Mouse (Mus musculus) spleen, postnatal 14 days (tissue): ENCODE results near the gene Dcun1d1.

ENCODE experiments used
- DNase-seq, 2 experiments: peaks; one replicate each; pipeline ENCODE4 v3.0.0; 2021 to 2022; ENCODE audit warnings: low spot score in 2 of 2

The Dcun1d1 gene

GRCm38 (mm10) chr3:35937345-35937744 lies at the start of gene Dcun1d1:
TSS of gene Dcun1d1 (minus strand) at chr3:35937445.
- DNase-seq = no peak

DNA sequence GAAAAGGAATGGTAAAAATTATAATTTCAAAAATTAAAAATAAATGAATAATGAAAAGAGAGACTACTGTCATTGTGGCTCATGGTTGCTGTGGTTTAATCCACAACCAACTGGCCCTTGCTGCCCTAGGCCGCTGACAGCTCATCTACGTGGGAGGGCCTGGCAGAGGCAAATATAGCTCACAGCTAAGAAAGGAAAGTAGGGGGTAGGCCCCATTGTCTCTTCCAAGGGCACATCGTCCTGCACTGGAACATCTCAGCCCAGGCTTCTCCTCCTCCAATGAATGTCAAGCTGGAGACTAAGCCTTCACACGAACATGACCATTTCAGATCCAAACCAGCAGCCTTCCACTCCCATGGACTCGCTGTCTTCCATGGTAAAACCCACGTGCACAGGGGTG lies 49.0 kb upstream of the Dcun1d1 start:
- DNase-seq = no peak

- peak in 1 of 2 experiments; percentile 27 for DNase-seq
Observed at GRCm38 (mm10) chr3:35973551-35973950, 36.3 kb upstream of the Dcun1d1 start.

- DNase-seq = peak in 1 of 2 experiments; percentile 18
Observed at GRCm38 (mm10) chr3:35972985-35973384, 35.7 kb upstream of the Dcun1d1 start.

- no peak for DNase-seq
Observed at GRCm38 (mm10) chr3:35971149-35971548, 33.9 kb upstream of the Dcun1d1 start.

- DNase-seq = no peak
Observed at GRCm38 (mm10) chr3:35970441-35970840, 33.2 kb upstream of the Dcun1d1 start.

DNA sequence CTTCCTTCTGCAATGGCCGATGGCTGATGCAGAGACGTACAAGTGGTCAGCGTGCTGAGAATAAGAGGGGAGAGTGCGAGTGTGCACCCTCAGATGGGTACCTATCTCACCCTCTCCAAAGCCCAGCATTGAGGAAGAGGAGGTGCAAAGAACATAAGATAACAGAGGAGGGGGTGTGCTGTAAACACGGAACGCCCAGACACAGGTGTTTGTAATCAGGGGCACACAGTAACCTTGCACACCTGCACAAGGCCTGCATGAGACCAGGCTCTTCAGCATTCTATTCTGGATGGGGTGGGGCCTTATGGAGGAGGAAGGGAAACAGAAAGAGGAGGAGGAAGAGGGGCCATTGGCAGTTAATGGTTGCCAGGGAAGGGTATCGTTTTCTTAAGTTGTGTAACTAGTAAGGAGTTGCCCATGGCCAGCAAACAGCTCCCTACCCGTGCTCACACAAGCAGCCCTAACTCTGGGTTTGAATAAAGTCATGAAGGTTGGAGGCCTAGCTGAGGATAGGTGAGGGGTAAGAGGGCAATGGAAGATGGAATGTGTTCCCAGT lies 30.2 kb upstream of the Dcun1d1 start:
- no peak for DNase-seq

DNA sequence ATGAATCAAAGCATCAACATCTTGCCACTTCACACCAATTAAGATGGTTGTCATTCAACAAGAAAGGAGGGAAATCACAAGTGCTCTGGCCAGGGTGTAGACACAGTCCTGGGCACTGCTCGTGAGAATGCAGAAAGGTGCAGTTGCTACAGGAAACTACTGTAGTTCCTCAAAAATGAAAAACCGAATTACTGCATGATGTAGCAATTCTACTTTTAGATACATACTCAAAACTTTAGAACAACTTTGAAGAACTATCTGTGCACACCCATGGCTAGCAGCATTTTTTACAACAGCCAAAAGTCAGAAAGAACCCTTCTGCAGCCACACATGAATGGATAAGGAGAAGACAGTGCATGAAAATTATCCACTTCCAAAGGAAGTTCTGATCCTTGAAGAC lies 29.2 kb upstream of the Dcun1d1 start:
- no peak for DNase-seq

DNA sequence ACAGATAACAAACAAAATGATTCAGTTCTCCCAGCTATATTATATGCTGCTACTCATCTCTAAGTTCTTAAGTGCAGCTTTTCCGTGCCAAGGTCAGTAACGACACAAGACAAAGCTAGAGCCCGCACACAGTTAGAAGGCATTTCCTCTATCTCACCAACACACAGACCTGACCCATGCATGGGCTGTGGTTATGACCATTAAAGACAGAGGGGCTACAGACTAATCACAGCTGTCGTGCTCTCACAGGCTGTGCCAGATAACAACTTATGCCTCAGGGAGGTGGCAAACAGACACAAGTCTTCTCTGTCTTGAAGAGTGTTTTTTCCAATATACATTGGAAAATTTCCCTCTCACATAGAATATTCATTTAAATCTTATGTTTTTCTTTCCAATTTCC lies 27.7 kb upstream of the Dcun1d1 start:
- no peak for DNase-seq

GRCm38 (mm10) chr3:35963921-35964320 lies 26.7 kb upstream of the Dcun1d1 start:
- DNase-seq = no peak

DNA sequence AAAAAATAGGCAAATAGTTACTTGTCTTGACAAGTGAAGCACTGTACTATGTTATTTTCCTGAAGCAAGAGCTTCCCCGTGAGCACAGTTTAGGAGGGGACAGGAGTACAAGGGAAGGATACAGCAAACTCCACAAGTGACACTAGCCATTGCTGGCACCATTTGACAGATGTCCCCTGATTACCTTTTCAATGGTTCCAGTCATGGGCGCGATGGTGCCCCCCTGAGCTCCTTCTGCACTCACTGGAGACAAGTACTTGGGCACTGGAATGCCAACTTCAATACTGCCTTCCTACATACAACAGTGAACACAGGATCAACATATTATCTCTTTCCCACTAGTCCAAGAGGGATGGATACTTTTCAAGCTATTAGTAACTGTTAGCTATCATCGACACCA lies 26.2 kb upstream of the Dcun1d1 start:
- DNase-seq = no peak

GRCm38 (mm10) chr3:35962967-35963366 lies 25.7 kb upstream of the Dcun1d1 start:
- no peak for DNase-seq

DNA sequence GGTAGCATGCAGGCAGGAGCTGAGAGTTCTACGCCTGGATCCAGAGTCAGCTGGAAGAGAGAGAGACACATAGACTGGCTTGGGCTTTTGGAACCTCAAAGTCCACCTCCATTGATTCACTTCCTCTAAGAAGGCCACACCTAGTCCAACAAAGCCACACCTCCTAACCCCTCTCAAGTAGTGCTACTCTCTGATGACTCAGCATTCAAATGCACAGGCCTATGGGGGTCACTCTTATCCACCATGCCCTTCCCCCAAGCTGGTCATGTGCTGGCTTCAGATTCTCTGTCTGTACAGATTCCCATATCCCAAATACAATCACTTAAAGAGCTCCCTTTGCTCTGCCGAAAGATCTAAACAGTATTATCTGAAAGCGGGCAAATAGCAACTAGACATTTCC lies 20.0 kb upstream of the Dcun1d1 start:
- DNase-seq = no peak

- no peak for DNase-seq
Observed at GRCm38 (mm10) chr3:35954901-35955575, 17.8 kb upstream of the Dcun1d1 start.

DNA sequence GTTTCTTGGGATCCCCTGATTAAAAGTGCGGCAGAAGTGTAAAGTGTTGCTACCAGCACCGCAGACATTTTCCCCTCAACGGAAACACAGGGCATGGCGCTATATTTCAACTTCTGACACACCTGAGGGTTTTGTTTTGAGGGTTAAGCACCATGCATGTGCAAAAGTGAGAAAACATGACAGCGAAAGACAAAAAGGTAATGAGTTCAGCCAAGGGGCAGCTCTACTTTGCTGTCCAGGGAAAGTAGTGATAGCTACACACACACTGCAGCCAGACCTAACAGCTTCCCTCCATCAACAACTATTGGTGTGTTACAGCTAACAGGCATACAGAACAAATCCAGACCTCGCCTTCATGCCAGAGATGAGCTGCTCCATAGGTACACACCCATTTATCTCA lies 16.6 kb upstream of the Dcun1d1 start:
- DNase-seq = no peak

GRCm38 (mm10) chr3:35953184-35953583 lies 15.9 kb upstream of the Dcun1d1 start:
- no peak for DNase-seq

DNA sequence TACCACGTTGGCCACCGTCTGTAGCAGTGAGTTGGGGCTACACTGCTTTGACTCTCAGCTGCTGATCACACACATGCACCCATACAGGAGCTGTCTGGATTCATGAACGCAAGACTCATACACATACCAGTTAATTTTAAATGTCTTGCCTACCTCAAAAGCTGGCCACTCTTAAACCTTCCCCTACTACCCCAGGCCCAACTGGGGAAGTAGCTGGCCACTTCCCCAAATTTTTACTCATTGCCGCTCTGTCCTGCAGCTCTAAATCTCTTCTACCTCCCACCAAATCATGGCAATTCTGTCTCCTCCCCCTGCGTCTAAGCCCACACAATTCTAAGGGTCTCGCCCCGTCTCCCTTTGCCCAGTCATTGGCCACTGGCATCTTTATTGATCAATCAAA lies 11.0 kb upstream of the Dcun1d1 start:
- DNase-seq = no peak

DNA sequence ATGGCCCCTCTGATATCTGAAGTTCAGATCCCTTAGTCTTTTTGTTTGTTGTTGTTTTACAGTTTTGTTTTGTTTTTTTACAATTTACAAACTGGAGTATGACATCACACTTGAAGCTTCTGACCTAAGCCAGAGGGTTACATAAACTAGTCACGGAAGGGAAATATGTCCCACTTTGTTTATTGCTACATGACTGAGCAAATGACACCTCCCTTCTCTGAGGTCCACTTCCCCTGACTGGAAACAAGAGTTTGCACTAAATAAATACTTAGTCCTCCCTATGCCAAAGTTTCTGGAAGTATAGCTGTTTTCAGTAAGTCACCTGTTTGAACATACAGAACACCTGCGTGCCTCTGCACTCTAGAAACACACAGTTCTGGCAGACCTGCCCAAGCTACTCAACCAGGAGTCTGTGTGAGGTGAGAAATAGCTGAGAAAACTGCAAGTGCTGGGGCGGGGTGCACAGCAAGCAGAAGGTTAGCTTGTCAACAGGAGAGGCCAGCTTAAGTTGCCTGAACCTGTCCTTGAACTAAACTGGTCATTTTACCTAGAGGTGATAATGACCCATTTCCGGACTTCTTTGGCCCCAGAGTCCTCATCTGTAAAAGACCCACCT lies 3.4 kb upstream of the Dcun1d1 start:
- no peak for DNase-seq

DNA sequence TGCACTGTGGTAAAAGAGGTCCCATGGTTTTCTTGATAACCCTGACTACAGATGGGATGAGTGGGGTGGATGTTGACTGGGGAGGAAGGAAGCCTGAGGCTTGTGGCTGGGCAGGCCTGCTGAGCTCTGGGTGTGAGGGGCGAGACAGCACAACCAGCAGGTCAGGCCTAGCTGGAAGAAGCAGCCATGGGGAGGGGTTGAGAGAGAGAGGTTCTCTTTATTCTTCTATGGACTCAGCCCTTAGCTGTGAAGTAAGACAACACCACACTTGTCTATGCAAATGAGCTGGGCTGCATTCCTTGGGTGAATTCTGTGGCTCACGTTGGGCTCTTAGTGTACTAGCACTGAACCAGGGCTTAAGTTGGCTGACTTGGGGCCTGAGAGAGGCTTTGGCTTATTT lies 2.8 kb upstream of the Dcun1d1 start:
- no peak for DNase-seq

- DNase-seq = peak in 1 of 2 experiments; percentile 25
Observed at GRCm38 (mm10) chr3:35933405-35933777, 3.9 kb downstream of the Dcun1d1 start.

- peak; percentile 72 to 77 for DNase-seq
Observed at GRCm38 (mm10) chr3:35932735-35933404, 4.4 kb downstream of the Dcun1d1 start.

DNA sequence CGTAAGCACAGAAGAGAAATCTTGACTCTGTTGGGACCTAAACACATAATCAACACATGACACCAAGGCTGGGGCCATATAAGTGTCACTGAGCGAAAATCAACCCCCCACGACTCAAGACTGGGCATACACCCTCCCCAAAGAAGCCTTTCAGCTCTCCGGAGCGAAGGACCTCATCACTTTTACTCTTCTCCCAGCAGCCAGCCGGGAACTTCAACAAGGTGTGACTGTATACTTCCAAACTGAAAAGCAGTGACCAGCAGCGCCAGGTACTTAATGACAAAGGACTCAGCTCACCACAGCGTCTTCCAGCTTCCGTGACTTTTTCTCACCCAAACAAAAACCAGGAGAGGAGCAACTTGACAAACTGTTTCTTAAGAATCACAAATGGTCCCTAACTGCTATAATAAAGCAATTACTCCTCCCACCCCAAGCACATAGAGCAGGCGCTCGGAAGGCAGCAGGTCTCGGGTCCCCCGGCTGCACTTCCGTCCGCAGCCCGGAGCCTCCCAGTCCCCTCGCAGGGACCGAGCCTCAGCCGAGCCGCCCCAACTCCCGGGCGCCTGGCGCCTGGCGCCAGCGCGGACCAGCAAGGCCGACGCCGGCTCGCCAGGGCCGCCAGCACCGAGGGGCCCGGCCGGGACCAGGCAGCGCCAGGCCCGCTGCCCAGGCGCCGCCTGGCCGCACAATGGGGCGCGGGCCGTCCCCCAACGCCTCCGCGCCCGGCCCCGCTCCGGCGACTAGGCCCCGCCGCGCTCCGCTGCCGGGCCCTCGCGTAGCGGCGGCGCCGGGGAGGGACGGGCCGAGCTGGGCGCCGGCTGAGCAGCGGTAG lies 5.1 kb downstream of the Dcun1d1 start:
- DNase-seq = peak; percentile 39 to 58
